Mouse (Mus musculus) embryonic fibroblast, embryonic 13.5 days (primary cell): ENCODE data around the gene Flywch1.

ENCODE experiments used
- CTCF ChIP-seq: IDR thresholded peaks from 2 replicates; pipeline ENCODE4 v1.5.1; 2011; ENCODE audit warnings: mild to moderate bottlenecking, control low read depth, low read length, moderate library complexity, borderline replicate concordance; ENCODE audit not compliant: insufficient read depth
- POLR2A ChIP-seq: IDR thresholded peaks from 2 replicates; pipeline ENCODE4 v1.6.1; 2011; ENCODE audit warnings: low read depth, mild to moderate bottlenecking, control low read depth, low read length, moderate library complexity

GRCm38 (mm10) chr17:23739202-23740135 is 31.9 kb downstream of the Flywch1 start:
- TF ChIP-seq POLR2A (no peak), CTCF (no peak)
